Mouse (Mus musculus): ENCODE data around the gene Abca9. TPM values are rescaled to one million over a fixed set of nuclear protein-coding genes. Genes with fewer than 3 reads are reported as not detected.

Gene Abca9
- total and polyA plus RNA-seq, 3 experiments = 0.08 to 0.13 (median 0.12) TPM

DNA sequence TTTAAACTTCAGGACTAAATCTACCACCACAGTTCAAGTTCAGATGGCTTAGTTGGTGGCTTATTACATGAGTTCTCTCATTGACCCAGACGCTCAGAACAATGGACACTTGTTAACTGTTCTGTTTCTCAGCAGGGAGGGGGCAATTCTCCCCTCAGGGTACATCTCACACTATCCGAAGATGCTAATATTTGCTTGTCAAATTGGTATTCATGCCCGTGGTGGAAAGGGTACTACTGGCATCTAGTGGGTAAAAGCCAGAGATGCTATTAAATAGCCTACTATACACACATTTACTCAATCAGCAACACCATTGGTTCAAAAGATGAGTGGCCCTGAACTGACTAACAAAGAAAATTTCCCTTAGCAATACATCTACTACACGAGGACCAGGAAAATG lies 56.9 kb downstream of the Abca9 start:
- Histone ChIP-seq H3K4me2 (ENCODE audit: insufficient read depth, low read depth, poor library complexity, severe bottlenecking) (no peak overlapping the region), H3K9ac (ENCODE audit: insufficient read depth, low read depth) (no peak overlapping the region), H3K4me1 (ENCODE audit: control insufficient read depth in 1 of 2, insufficient read depth in 2 of 2) (no peaks in the 10 kb centered on the region), H3K27me3 (replicated peaks) (no peaks in the 10 kb centered on the region), H3K4me3 (replicated peaks in 1 of 3; ENCODE audit: low read depth in 2 of 3, low read length in 2 of 3, poor library complexity in 1 of 3) (no peak overlapping the region), H3K27ac (ENCODE audit: insufficient read depth, low read depth) (no peak overlapping the region), H3K36me3 (replicated peaks in 1 of 2; ENCODE audit: control insufficient read depth in 1 of 2, insufficient read depth in 1 of 2, low read length in 1 of 2) (no peaks in the 10 kb centered on the region), H3K9me3 (replicated peaks; ENCODE audit: low read length) (peaks cover 1% of the 10 kb centered on the region), H3K79me2 (replicated peaks; ENCODE audit: control insufficient read depth, extremely low read depth, insufficient read depth, poor library complexity, severe bottlenecking) (no peaks in the 10 kb centered on the region)
- DNase-seq (ENCODE audit: extremely low read depth) = peak; percentile 21
- TF ChIP-seq HCFC1 (IDR thresholded peaks at IDR 0.05; ENCODE audit: low read depth, low read length) = no peak
- TF ChIP-seq MEF2A (IDR thresholded peaks at IDR 0.05; ENCODE audit: borderline replicate concordance, low read depth, low read length) = no peak
- TF ChIP-seq CTCF (conservative IDR thresholded peaks at IDR 0.05 in 1 of 2, IDR thresholded peaks at IDR 0.05 in 1 of 2; ENCODE audit: low read depth in 2 of 2, low read length in 2 of 2) = peak in 1 of 2 experiments; percentile 62; a peak in 3 of 4 replicates
- TF ChIP-seq SMC3 (IDR thresholded peaks at IDR 0.05; ENCODE audit: low read depth, low read length) = peak; percentile 56
- no peak for TF ChIP-seq BHLHE40 (IDR thresholded peaks at IDR 0.05; ENCODE audit: low read depth, low read length)
- TF ChIP-seq SIN3A (IDR thresholded peaks at IDR 0.05; ENCODE audit: low read length) = no peak
- TF ChIP-seq RAD21 (IDR thresholded peaks at IDR 0.05; ENCODE audit: low read depth, low read length) = peak; percentile 68
- in situ Hi-C loops (cut with MboI; ENCODE audit: low pct_ligation_motif_present, low pct_unique_long_range_greater_than_20kb, low sequenced_read_pairs) = no loop called here
- dilution Hi-C loops (cut with MboI; ENCODE audit: extremely low pct_ligation_motif_present, extremely low pct_unique_long_range_greater_than_20kb, low sequenced_read_pairs) = no loop called here

DNA sequence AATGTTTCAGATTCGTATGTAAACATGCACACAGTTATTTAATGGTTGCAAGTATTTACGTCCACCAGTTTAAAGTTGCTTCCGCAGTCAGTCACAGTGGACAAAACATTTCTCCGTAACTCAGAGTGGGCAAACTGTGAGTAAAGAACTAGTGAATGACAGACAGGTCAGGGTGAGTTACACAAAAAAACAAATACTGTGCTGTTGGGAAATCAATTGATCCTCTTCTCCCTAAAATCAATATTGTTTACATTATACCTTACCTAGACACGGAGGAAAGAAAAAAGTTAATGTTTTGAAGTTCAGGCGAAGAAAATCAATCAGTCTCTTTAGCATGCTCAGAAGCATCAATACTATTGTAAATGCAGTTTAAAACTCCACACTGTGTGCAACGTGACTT lies 66.6 kb downstream of the Abca9 start:
- DNase-seq (ENCODE audit: extremely low read depth) = no peak
- H3K9ac ChIP-seq (ENCODE audit: insufficient read depth, low read depth) = no peak overlapping the region
- in situ Hi-C loops (cut with MboI; ENCODE audit: low pct_ligation_motif_present, low pct_unique_long_range_greater_than_20kb, low sequenced_read_pairs) (loop anchor here (10.0 kb wide), 1 partner anchor 227 kb away; no protein-coding TSS in a partner anchor), dilution Hi-C loops (cut with MboI; ENCODE audit: extremely low pct_ligation_motif_present, extremely low pct_unique_long_range_greater_than_20kb, low sequenced_read_pairs) (no loop called here)
- H3K79me2 ChIP-seq (replicated peaks; ENCODE audit: control insufficient read depth, extremely low read depth, insufficient read depth, poor library complexity, severe bottlenecking) = no peaks in the 10 kb centered on the region
- H3K4me1 ChIP-seq (ENCODE audit: control insufficient read depth in 1 of 2, insufficient read depth in 2 of 2) = no peaks in the 10 kb centered on the region
- no peaks in the 10 kb centered on the region for H3K36me3 ChIP-seq (replicated peaks in 1 of 2; ENCODE audit: control insufficient read depth in 1 of 2, insufficient read depth in 1 of 2, low read length in 1 of 2)
- no peak overlapping the region for H3K4me3 ChIP-seq (replicated peaks in 1 of 3; ENCODE audit: low read depth in 2 of 3, low read length in 2 of 3, poor library complexity in 1 of 3)
- H3K27me3 ChIP-seq (replicated peaks) = no peaks in the 10 kb centered on the region
- TF ChIP-seq MAZ (IDR thresholded peaks at IDR 0.05; ENCODE audit: low read depth, low read length) (no peak), ZKSCAN1 (IDR thresholded peaks at IDR 0.05; ENCODE audit: borderline replicate concordance, low read depth, low read length) (no peak), UBTF (IDR thresholded peaks at IDR 0.05; ENCODE audit: low read depth, low read length) (no peak), IRF4 (IDR thresholded peaks at IDR 0.05; ENCODE audit: low read depth, low read length) (no peak), SMC3 (IDR thresholded peaks at IDR 0.05; ENCODE audit: low read depth, low read length) (no peak), ELF1 (IDR thresholded peaks at IDR 0.05; ENCODE audit: low read depth, low read length) (no peak), NELFE (IDR thresholded peaks at IDR 0.05; ENCODE audit: low read depth, low read length) (no peak), ETS1 (conservative IDR thresholded peaks at IDR 0.05; ENCODE audit: low read depth, low read length) (no peak), ZNF384 (IDR thresholded peaks at IDR 0.05; ENCODE audit: low read depth, low read length) (no peak), MAFK (IDR thresholded peaks at IDR 0.05; ENCODE audit: insufficient replicate concordance, low read length) (no peak), MYC (IDR thresholded peaks at IDR 0.05; ENCODE audit: low read depth, low read length) (no peak), E2F4 (IDR thresholded peaks at IDR 0.05; ENCODE audit: insufficient replicate concordance, low read depth, low read length) (no peak), CTCF (conservative IDR thresholded peaks at IDR 0.05 in 1 of 2, IDR thresholded peaks at IDR 0.05 in 1 of 2; ENCODE audit: low read depth in 2 of 2, low read length in 2 of 2) (no peak), RAD21 (IDR thresholded peaks at IDR 0.05; ENCODE audit: low read depth, low read length) (no peak), ZC3H11A (IDR thresholded peaks at IDR 0.05; ENCODE audit: low read depth, low read length) (no peak), CHD2 (IDR thresholded peaks at IDR 0.05; ENCODE audit: low read length) (no peak)
- no peaks in the 10 kb centered on the region for H3K9me3 ChIP-seq (replicated peaks; ENCODE audit: low read length)
- no peak overlapping the region for H3K4me2 ChIP-seq (ENCODE audit: insufficient read depth, low read depth, poor library complexity, severe bottlenecking)
- no peak overlapping the region for H3K27ac ChIP-seq (ENCODE audit: insufficient read depth, low read depth)
